Mouse (Mus musculus) G1E (cell line): ENCODE measurements at regions not wholly inside any gene's neighbourhood (a gene's known extent, or its start where the extent isn't known, plus 50 kb on each side); places are given as distances from the start of the nearest gene placed in this dataset.

ENCODE experiments used
- ATAC-seq: 2 replicates; pipeline ENCODE4 v1.8.0; 2016; ENCODE audit warnings: mild to moderate bottlenecking; ENCODE audit not compliant: insufficient number of reproducible peaks, poor library complexity, low FRiP score, severe bottlenecking; ENCODE audit errors: extremely low read depth
- DNase-seq: peaks from one replicate; pipeline ENCODE4 v3.0.0; 2012; ENCODE audit warnings: low spot score
- H3K27me3 ChIP-seq: 2 replicates; pipeline ENCODE4 v1.6.1; 2012; ENCODE audit warnings: mild to moderate bottlenecking, low read length, inconsistent platforms; ENCODE audit not compliant: insufficient read depth
- H3K36me3 ChIP-seq: replicated peaks from 2 replicates; pipeline ENCODE3; 2012; ENCODE audit warnings: mild to moderate bottlenecking, inconsistent platforms
- H3K4me1 ChIP-seq: 2 replicates; pipeline ENCODE4 v1.6.1; 2012; ENCODE audit warnings: low read depth, low read length, inconsistent platforms, mixed read lengths; ENCODE audit not compliant: insufficient read depth
- H3K4me3 ChIP-seq: 2 replicates; pipeline ENCODE4 v1.5.1; 2012; ENCODE audit warnings: low read depth, mild to moderate bottlenecking, inconsistent platforms, low read length, moderate library complexity, mixed read lengths
- H3K9me3 ChIP-seq: replicated peaks from 2 replicates; pipeline ENCODE4 v1.6.1; 2012; ENCODE audit warnings: inconsistent platforms
- CTCF ChIP-seq: IDR thresholded peaks from 2 replicates; pipeline ENCODE4 v1.5.1; 2012; ENCODE audit warnings: low read depth, low read length, inconsistent platforms, mixed read lengths
- GATA1 ChIP-seq: IDR thresholded peaks from 2 replicates; pipeline ENCODE4 v1.6.1; 2012; ENCODE audit warnings: borderline replicate concordance, low read length, inconsistent platforms, mixed read lengths
- GATA2 ChIP-seq: IDR thresholded peaks from 2 replicates; pipeline ENCODE4 v1.6.1; 2012; ENCODE audit warnings: low read depth, low read length, inconsistent platforms, borderline replicate concordance
- POLR2AphosphoS5 ChIP-seq: IDR thresholded peaks from 2 replicates; pipeline ENCODE4 v1.6.1; 2012; ENCODE audit warnings: low read depth, low read length, inconsistent platforms; ENCODE audit not compliant: insufficient replicate concordance
- TAL1 ChIP-seq: conservative IDR thresholded peaks from 2 replicates; pipeline ENCODE4 v1.6.1; 2012; ENCODE audit warnings: low read depth, low read length, inconsistent platforms, mixed read lengths

DNA sequence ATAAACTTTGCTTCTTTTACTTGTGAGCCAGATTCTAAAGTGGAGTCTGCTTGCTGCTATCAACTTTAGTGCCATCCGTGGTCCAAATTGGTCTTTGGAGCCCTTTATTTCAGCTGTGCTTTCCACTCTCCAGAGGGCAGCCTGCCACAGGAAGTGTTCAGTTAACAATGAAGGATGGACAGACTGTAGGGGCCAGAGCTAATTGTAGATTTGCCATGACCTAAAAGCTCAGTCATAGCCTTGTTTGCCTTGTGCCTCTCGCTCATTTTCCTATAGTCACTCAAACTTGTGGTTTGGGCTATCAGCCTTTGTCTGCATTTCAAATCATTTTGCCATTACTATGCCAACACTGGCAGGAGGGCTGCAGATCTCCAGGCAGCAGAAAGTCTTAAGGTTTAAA, 131.8 kb upstream of the Vegfc start:
- no peak for ATAC-seq
- Histone ChIP-seq H3K9me3 (no peaks in the 10 kb centered on the region), H3K36me3 (no peaks in the 10 kb centered on the region), H3K4me1 (no peaks in the 10 kb centered on the region), H3K4me3 (no peak overlapping the region), H3K27me3 (no peaks in the 10 kb centered on the region)
- no peak for DNase-seq
- TF ChIP-seq GATA1, result no peak
- TF ChIP-seq TAL1, result no peak
- no peak for TF ChIP-seq POLR2AphosphoS5
- TF ChIP-seq GATA2, result no peak
- TF ChIP-seq CTCF, result no peak

GRCm38 (mm10) chr8:53947384-53947783, 130.0 kb upstream of the Vegfc start:
- DNase-seq, result no peak
- ATAC-seq, result no peak
- TF ChIP-seq GATA2, result no peak
- TF ChIP-seq POLR2AphosphoS5, result no peak
- no peak for TF ChIP-seq CTCF
- TF ChIP-seq TAL1, result no peak
- no peak for TF ChIP-seq GATA1
- Histone ChIP-seq H3K36me3 (no peaks in the 10 kb centered on the region), H3K9me3 (no peaks in the 10 kb centered on the region), H3K4me1 (no peaks in the 10 kb centered on the region), H3K4me3 (no peak overlapping the region), H3K27me3 (no peaks in the 10 kb centered on the region)

GRCm38 (mm10) chr8:53954476-53955158, 122.8 kb upstream of the Vegfc start:
- no peak for TF ChIP-seq POLR2AphosphoS5
- TF ChIP-seq TAL1, result no peak
- TF ChIP-seq CTCF, result no peak
- TF ChIP-seq GATA2, result no peak
- TF ChIP-seq GATA1, result no peak

GRCm38 (mm10) chr8:53956148-53956547, 121.3 kb upstream of the Vegfc start:
- Histone ChIP-seq H3K4me1 (no peaks in the 10 kb centered on the region), H3K9me3 (no peaks in the 10 kb centered on the region), H3K4me3 (no peak overlapping the region), H3K27me3 (no peaks in the 10 kb centered on the region), H3K36me3 (no peaks in the 10 kb centered on the region)
- ATAC-seq (no peak), DNase-seq (no peak)
- TF ChIP-seq GATA1 (no peak), CTCF (no peak), GATA2 (no peak), POLR2AphosphoS5 (no peak), TAL1 (no peak)

More at GRCm38 (mm10) chr8:53954476-53955158, 122.8 kb upstream of the Vegfc start:
- no peak for ATAC-seq
- Histone ChIP-seq H3K36me3 (no peaks in the 10 kb centered on the region), H3K4me3 (no peak overlapping the region), H3K4me1 (no peaks in the 10 kb centered on the region), H3K27me3 (no peaks in the 10 kb centered on the region), H3K9me3 (no peaks in the 10 kb centered on the region)
- DNase-seq, result no peak

GRCm38 (mm10) chr8:53958548-53958947, 118.9 kb upstream of the Vegfc start:
- Histone ChIP-seq H3K9me3 (no peaks in the 10 kb centered on the region), H3K27me3 (no peaks in the 10 kb centered on the region), H3K4me1 (no peaks in the 10 kb centered on the region), H3K36me3 (no peaks in the 10 kb centered on the region), H3K4me3 (no peak overlapping the region)
- no peak for ATAC-seq
- DNase-seq, result no peak
- TF ChIP-seq CTCF, result no peak
- TF ChIP-seq GATA2, result no peak
- TF ChIP-seq POLR2AphosphoS5, result no peak

GRCm38 (mm10) chr8:53962993-53963392, 114.4 kb upstream of the Vegfc start:
- DNase-seq (no peak), ATAC-seq (no peak)
- Histone ChIP-seq H3K36me3 (no peaks in the 10 kb centered on the region), H3K9me3 (no peaks in the 10 kb centered on the region), H3K4me1 (no peaks in the 10 kb centered on the region), H3K4me3 (no peak overlapping the region), H3K27me3 (no peaks in the 10 kb centered on the region)
- no peak for TF ChIP-seq GATA2
- TF ChIP-seq GATA1, result no peak
- no peak for TF ChIP-seq TAL1
